Mouse (Mus musculus) right cerebral cortex, adult 18-20 months (tissue): ENCODE results near the gene Rtn1.

Experiments used
- DNase-seq: peaks from one replicate; pipeline ENCODE4 v3.0.0; 2022; ENCODE audit warnings: mixed read lengths

Rtn1 gene

DNA sequence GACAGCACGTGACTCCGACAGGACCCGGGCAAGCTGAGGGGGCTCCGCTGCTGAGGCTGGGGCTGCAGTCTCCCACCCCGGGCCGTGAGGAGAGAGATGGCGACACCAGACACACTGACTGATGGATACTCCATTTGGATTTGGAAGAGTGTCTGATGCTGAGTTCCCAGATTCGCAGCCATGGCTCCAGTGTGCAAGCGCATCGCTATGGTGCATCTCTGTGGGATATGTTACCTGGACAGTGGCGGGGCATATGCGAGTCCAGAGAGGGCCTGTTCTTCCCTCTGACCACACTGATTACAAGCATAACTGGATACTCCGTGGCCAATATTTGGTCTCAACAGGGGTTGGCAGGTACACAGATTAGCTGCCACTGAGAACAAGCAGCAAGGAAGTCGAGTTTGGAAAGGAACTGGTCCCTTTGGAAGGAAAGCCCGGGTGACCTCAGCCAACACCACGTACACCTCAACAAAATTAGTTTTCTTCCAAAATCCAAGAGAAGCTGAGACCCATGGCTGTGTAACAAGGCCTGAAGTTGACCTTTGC is 185.2 kb downstream of the Rtn1 start:
- DNase-seq = no peak

DNA sequence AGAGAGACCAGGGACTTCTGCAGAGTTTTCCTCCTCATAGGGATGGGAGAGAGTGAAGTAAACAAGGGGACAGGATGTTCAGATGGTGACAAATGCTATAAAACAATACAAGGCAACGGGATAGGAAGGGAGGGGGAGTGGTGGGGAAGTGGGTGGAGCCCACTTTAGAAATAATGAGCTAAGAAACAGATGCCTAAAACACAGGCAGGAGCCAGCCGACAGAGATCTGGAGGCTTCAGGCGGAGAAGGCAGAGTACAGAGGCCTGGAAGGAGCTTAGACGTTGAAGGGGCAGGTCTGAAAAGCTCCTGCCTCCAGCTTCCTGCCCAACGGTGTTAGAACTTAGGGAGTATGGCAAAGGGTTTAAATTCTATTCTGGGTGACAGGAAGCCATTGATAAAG is 195.3 kb downstream of the Rtn1 start:
- DNase-seq = no peak

DNA sequence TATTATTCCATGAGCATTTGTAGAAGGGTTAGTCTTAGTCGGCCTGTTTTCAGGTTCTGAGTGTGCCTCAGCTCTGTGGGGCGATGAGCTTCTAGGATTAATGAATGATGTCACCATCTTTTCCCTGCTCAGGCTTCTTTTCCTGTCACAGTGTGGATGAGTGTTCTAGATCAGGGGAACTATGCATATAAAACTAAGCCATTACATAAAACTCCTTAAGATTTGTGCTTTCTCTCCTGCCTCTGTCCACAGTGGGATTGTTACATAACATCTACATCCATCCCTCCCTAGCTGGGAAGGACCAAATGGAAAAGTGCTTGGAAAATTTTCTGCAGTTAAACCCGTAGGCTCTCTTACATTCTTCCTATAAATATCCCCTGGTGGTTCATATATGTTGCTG is 208.0 kb downstream of the Rtn1 start:
- DNase-seq = peak; percentile 57

DNA sequence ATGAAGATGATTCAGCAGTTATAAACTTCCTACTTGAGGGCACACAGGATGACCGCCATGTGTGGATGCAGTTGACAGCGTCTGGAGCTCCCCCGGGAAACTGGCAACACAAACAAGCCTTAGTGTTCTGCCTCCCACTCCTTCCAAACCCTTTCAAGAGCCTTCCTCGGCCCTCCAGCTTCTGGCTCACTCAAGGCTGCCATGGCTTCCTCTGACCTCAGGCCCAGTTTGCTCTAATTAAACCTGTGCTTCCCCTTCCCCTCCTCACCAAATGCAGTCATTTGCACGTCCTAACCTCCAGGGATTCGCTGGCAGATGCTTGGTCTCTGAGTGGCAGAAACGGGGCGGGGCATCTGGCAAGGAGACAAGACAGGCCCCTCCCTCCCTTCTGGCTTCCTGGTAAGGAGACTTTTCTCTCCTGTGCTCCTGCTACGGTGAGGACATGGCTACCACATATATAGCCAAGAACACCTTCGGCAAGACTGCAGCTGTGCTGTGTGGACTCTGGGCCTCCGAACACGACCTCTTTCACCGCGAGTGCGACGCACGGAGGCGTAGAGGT is 210.8 kb downstream of the Rtn1 start:
- no peak for DNase-seq

DNA sequence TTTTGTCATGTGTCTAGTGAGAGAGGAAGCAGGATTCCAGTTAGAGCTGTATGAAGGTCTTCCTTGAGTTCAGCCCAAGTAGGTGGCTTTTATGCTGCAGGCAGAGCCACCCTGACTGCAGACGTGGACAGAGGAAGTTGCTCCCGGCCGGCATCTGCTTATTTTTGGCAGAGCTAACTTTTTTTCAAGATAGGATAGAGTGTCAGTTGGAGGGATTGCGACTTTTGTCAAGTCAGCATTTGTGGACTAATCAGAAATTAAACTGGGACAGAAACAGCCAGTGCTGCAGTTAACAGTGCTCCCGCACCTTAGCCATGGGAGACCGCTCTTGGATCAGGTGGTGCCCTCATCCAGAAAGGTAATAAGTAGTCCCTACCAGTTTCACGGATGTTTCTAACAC is 211.4 kb downstream of the Rtn1 start:
- no peak for DNase-seq

- no peak for DNase-seq
These were observed 223.9 kb downstream of the Rtn1 start, which contains the start of gene Ccdc175 for GRCm38 (mm10) chr12:72184929-72185328. Ccdc175 (minus strand) TSS chr12:72185029.

GRCm38 (mm10) chr12:72179561-72179960 is 229.3 kb downstream of the Rtn1 start:
- DNase-seq = peak; percentile 47

DNA sequence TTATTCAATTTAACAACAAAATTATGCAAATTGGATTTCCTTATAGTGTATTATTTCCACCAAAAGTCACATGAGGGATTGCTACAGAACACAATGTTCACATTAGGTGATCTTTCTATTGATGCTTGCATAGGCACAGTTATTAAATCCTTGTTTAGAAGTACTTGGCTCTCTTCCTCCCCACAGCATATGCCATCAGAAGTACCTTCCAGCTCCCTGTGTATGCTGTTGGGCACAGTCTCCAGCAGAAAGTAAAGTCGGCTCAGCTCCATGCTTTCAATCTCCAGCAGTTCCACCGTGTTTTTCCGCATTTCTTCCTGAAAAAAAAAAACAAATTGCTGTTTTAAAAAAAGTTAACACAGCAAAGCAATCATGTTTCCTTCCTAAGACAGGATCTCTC is 230.5 kb downstream of the Rtn1 start:
- no peak for DNase-seq
